ENCODE assay signal across 27 mouse cellular contexts in genomic region chr8:10866696-10867395, GRCm38 (mm10).
DNase-seq lines count a peak whose midpoint lies in the region; ATAC-seq and TF ChIP-seq lines count a peak whose summit lies in the region.
"Had no signal": no experiment of that assay in that cellular context is flagged by ENCODE, and none has a peak within 500 bp of the region (broad histone marks: within the 10 kb centered on the region; RNA-seq: fewer than 3 reads in every experiment).

No protein-coding gene starts in this region.

- 31% methylated on average over 7 of the region's 7 CpGs for WGBS in kidney, postnatal 0 days
- WGBS in intestine, embryonic 14.5 days: 24% methylated on average over 7 of the region's 7 CpGs
- 53% methylated on average over 7 of the region's 7 CpGs for WGBS in liver, embryonic 11.5 days
- 44% methylated on average over 7 of the region's 7 CpGs for WGBS in liver, postnatal 0 days (ENCODE audit: insufficient replicate concordance)
- 79% methylated on average over 7 of the region's 7 CpGs for WGBS in forebrain, postnatal 0 days

- H3K36me3 ChIP-seq in kidney, postnatal 0 days (ENCODE audit: insufficient read depth, low read length): no peaks in the 10 kb centered on the region
- no peaks in the 10 kb centered on the region for H3K36me3 ChIP-seq in intestine, embryonic 14.5 days (ENCODE audit: control insufficient read depth, insufficient read depth, low read length)
- H3K36me3 ChIP-seq in liver, embryonic 11.5 days (ENCODE audit: control insufficient read depth, insufficient read depth, low read length): no peaks in the 10 kb centered on the region
- no peaks in the 10 kb centered on the region for H3K36me3 ChIP-seq in liver, postnatal 0 days (replicated peaks; ENCODE audit: insufficient read depth, low read length)
- H3K36me3 ChIP-seq in forebrain, postnatal 0 days (ENCODE audit: insufficient read depth): no peaks in the 10 kb centered on the region
- H3K36me3 ChIP-seq: heart, embryonic 13.5 days; limb, embryonic 10.5 days; limb, embryonic 15.5 days; lung, embryonic 15.5 days; neural tube, embryonic 13.5 days had no signal

- no peaks in the 10 kb centered on the region for H3K9me3 ChIP-seq in kidney, postnatal 0 days (replicated peaks; ENCODE audit: low read length)
- no peaks in the 10 kb centered on the region for H3K9me3 ChIP-seq in intestine, embryonic 14.5 days (ENCODE audit: control insufficient read depth, low read length)
- H3K9me3 ChIP-seq in liver, embryonic 11.5 days (ENCODE audit: control insufficient read depth, low read length): no peaks in the 10 kb centered on the region
- no peaks in the 10 kb centered on the region for H3K9me3 ChIP-seq in liver, postnatal 0 days (ENCODE audit: low read length)
- no peaks in the 10 kb centered on the region for H3K9me3 ChIP-seq in forebrain, postnatal 0 days (ENCODE audit: low read length)
- H3K9me3 ChIP-seq: heart, embryonic 13.5 days; limb, embryonic 10.5 days; limb, embryonic 15.5 days; lung, embryonic 15.5 days; neural tube, embryonic 13.5 days had no signal

- peak; percentile 58 for DNase-seq in kidney, postnatal 0 days (ENCODE audit: low spot score)
- DNase-seq in kidney, adult 9 months: no peak
- DNase-seq in intestine, embryonic 14.5 days (ENCODE audit: low spot score): no peak
- DNase-seq in liver, embryonic 11.5 days (ENCODE audit: low spot score): no peak
- DNase-seq in liver, postnatal 0 days: no peak
- DNase-seq in forebrain, postnatal 0 days: no peak
- DNase-seq in spleen, postnatal 14 days (ENCODE audit: low spot score in 2 of 2): no peak
- no peak for DNase-seq in gastrocnemius, postnatal 4 days (ENCODE audit: low spot score in 2 of 2)
- DNase-seq: adrenal gland, postnatal 10 days; cerebellum, adult 9-10 months; gastrocnemius, adult 2 months; gastrocnemius, postnatal 36 days; heart, postnatal 10 days; right cerebral cortex, postnatal 14 days; thymus, adult 18-20 months; thymus, postnatal 36 days had no signal

- H3K4me3 ChIP-seq in kidney, postnatal 0 days (replicated peaks; ENCODE audit: low read depth, low read length): no peak overlapping the region
- no peak overlapping the region for H3K4me3 ChIP-seq in intestine, embryonic 14.5 days (ENCODE audit: low read depth, low read length)
- no peak overlapping the region for H3K4me3 ChIP-seq in liver, embryonic 11.5 days (ENCODE audit: low read depth, low read length)
- no peak overlapping the region for H3K4me3 ChIP-seq in liver, postnatal 0 days (ENCODE audit: low read depth, low read length)
- no peak overlapping the region for H3K4me3 ChIP-seq in forebrain, postnatal 0 days (ENCODE audit: low read depth, low read length)
- H3K4me3 ChIP-seq: gastrocnemius, adult 2 months; heart, embryonic 13.5 days; limb, embryonic 10.5 days; limb, embryonic 15.5 days; lung, embryonic 15.5 days; myocyte; neural tube, embryonic 13.5 days had no signal

- 0 out of 2 replicates have a peak overlapping the region, but pooled peaks have one; percentile 57 for H3K27ac ChIP-seq in kidney, postnatal 0 days
- 0 out of 2 replicates have a peak overlapping the region, but pooled peaks have one; percentile 2 for H3K27ac ChIP-seq in intestine, embryonic 14.5 days (ENCODE audit: low read depth)
- H3K27ac ChIP-seq in liver, embryonic 11.5 days (ENCODE audit: low read depth, low read length): peak overlapping the region; percentile 45; the same call in 1 of the 2 replicates
- H3K27ac ChIP-seq in liver, postnatal 0 days (ENCODE audit: low read depth): peak overlapping the region; percentile 88
- H3K27ac ChIP-seq in forebrain, postnatal 0 days (ENCODE audit: low read depth, low read length): no peak overlapping the region
- H3K27ac ChIP-seq: gastrocnemius, adult 2 months; heart, embryonic 13.5 days; hindbrain, embryonic 14.5 days; limb, embryonic 10.5 days; limb, embryonic 15.5 days; lung, embryonic 15.5 days; neural tube, embryonic 13.5 days had no signal

- H3K4me1 ChIP-seq in kidney, postnatal 0 days (replicated peaks; ENCODE audit: insufficient read depth, low read length): peaks cover 15% of the 10 kb centered on the region
- H3K4me1 ChIP-seq in intestine, embryonic 14.5 days (replicated peaks; ENCODE audit: control insufficient read depth, insufficient read depth, low read length): no peaks in the 10 kb centered on the region; the same call in 1 of the 2 replicates
- H3K4me1 ChIP-seq in liver, embryonic 11.5 days (replicated peaks; ENCODE audit: control insufficient read depth, insufficient read depth, low read length): peaks cover 18% of the 10 kb centered on the region
- peaks cover 6% of the 10 kb centered on the region; the same call in 1 of the 2 replicates for H3K4me1 ChIP-seq in liver, postnatal 0 days (ENCODE audit: insufficient read depth)
- peaks cover 21% of the 10 kb centered on the region; the same call in 1 of the 2 replicates for H3K4me1 ChIP-seq in forebrain, postnatal 0 days (ENCODE audit: insufficient read depth)
- H3K4me1 ChIP-seq: lung, embryonic 15.5 days had no signal

- ATAC-seq in kidney, postnatal 0 days (replicated peaks; ENCODE audit: low FRiP score, low read depth): no peak
- no peak; the same call in 1 of the 2 replicates for ATAC-seq in intestine, embryonic 14.5 days (replicated peaks; ENCODE audit: low FRiP score, low TSS enrichment, low read depth)
- no peak for ATAC-seq in liver, embryonic 11.5 days (replicated peaks; ENCODE audit: low FRiP score)
- no peak for ATAC-seq in liver, postnatal 0 days
- no peak for ATAC-seq in forebrain, postnatal 0 days
- ATAC-seq: forebrain, embryonic 14.5 days; midbrain, embryonic 16.5 days; Patski had no signal

- TF ChIP-seq CTCF in kidney, postnatal 0 days (IDR thresholded peaks at IDR 0.05; ENCODE audit: low read depth): no peak
- no peak for TF ChIP-seq CTCF in liver, postnatal 0 days (IDR thresholded peaks at IDR 0.05; ENCODE audit: low read depth)
- no peak for TF ChIP-seq CTCF in forebrain, postnatal 0 days (IDR thresholded peaks at IDR 0.05; ENCODE audit: low read depth)

- H3K27me3 ChIP-seq in kidney, postnatal 0 days (ENCODE audit: insufficient read depth, low read length): no peaks in the 10 kb centered on the region
- H3K27me3 ChIP-seq in intestine, embryonic 14.5 days (replicated peaks; ENCODE audit: control insufficient read depth, insufficient read depth, low read length): no peaks in the 10 kb centered on the region
- H3K27me3 ChIP-seq in liver, embryonic 11.5 days (replicated peaks; ENCODE audit: control insufficient read depth, insufficient read depth, low read length): peaks cover 5% of the 10 kb centered on the region
- H3K27me3 ChIP-seq in liver, postnatal 0 days (ENCODE audit: insufficient read depth, low read length): no peaks in the 10 kb centered on the region
- no peaks in the 10 kb centered on the region for H3K27me3 ChIP-seq in forebrain, postnatal 0 days (ENCODE audit: insufficient read depth, low read length)
- H3K27me3 ChIP-seq: limb, embryonic 15.5 days; neural tube, embryonic 13.5 days; Patski had no signal

- no peak for TF ChIP-seq EP300 in liver, postnatal 0 days (IDR thresholded peaks at IDR 0.05; ENCODE audit: low read depth)

- no peak overlapping the region for H3K4me2 ChIP-seq in kidney, postnatal 0 days (ENCODE audit: low read length)
- no peak overlapping the region for H3K4me2 ChIP-seq in intestine, embryonic 14.5 days (ENCODE audit: low read length)
- H3K4me2 ChIP-seq in liver, embryonic 11.5 days: no peak overlapping the region
- H3K4me2 ChIP-seq in liver, postnatal 0 days (ENCODE audit: low read depth, low read length): no peak overlapping the region
- no peak overlapping the region for H3K4me2 ChIP-seq in forebrain, postnatal 0 days (ENCODE audit: low read depth)
- H3K4me2 ChIP-seq: heart, embryonic 13.5 days; hindbrain, embryonic 14.5 days; limb, embryonic 15.5 days; lung, embryonic 15.5 days; midbrain, embryonic 11.5 days; neural tube, embryonic 13.5 days had no signal

- no peak overlapping the region for H3K9ac ChIP-seq in kidney, postnatal 0 days (ENCODE audit: low read depth, low read length)
- H3K9ac ChIP-seq in intestine, embryonic 14.5 days (ENCODE audit: low read length): no peak overlapping the region
- no peak overlapping the region for H3K9ac ChIP-seq in liver, embryonic 11.5 days (ENCODE audit: low read depth, low read length)
- no peak overlapping the region for H3K9ac ChIP-seq in liver, postnatal 0 days (replicated peaks)
- no peak overlapping the region for H3K9ac ChIP-seq in forebrain, postnatal 0 days
- H3K9ac ChIP-seq: heart, embryonic 13.5 days; hindbrain, embryonic 14.5 days; limb, embryonic 15.5 days; lung, embryonic 15.5 days; neural tube, embryonic 13.5 days had no signal
